Mouse (Mus musculus) adrenal gland, postnatal 25 days (tissue): ENCODE measurements at regions not wholly inside any gene's neighbourhood (a gene's known extent, or its start where the extent isn't known, plus 50 kb on each side); places are given as distances from the start of the nearest gene placed in this dataset.

Experiments used
- DNase-seq: peaks from one replicate; pipeline ENCODE4 v3.0.0; 2021; ENCODE audit warnings: mixed read lengths

DNA sequence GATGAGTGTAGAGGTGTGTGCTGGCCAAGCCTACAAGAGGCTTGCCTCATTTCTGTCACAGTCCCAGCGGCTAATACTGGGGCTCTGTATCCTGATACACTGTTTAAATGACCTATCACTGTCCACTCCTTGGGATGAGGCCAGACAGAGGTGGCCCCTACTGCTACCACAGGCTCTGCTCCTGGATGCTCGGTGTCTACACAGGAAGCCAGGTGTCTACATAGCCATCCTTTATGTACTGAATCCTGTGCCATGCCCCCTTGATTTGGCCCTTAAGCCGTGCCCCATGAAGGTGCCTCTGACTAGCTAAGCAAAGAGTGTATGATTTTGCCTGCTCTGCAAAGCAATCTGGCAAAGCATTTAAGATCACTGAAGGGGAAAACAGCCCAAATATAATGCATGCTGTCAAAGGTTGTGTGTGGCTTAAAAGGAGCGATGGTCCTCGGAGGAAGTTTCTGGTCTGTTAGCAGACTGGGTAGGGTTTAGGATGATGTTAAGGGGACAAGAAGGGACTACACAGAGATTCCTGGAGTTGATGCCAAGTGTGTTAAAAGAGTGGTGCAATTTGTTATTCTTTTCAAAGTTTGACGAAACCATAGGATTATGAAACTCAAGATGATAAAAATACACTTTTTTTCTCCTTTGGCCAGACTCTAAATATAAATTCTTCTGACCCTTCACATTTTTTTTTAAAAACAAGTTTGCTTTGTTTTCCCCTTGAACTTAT, 104.2 kb downstream of the E030025P04Rik start:
- DNase-seq, result no peak

DNA sequence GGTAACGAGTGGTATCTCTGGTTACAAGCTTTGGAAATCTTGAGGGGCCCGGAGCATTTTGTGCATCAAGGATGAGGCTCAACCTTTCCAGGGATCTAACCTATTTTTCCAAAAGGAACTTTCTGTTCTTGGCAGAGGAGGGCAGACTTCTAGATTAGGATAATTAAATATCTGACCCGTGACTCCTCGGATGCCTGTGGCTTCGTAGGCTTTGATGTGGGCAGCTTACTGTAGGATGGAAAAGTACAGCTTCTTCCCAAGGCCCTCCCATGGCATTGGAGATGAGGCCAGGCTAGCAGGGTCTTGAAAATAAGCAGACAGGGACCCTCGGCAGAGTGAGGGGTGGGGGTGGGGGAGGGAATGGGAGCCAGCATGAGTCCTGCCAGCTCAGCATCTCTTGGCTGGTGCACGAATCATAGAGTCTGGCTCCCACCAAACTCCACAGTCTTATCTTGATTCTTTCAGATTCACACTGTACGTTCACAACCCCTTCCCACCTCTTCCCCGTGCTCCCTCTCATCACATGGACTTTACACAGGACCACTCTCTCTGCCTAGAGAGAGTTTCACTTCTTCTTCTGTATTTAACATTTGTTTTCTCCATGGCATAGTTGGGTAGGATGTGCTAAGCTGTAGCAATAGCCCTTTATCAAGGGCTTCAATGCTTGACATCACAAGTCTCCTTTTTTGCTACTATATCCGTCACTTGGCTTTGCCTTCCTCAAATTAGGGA, 104.9 kb downstream of the E030025P04Rik start:
- peak; percentile 34 for DNase-seq

DNA sequence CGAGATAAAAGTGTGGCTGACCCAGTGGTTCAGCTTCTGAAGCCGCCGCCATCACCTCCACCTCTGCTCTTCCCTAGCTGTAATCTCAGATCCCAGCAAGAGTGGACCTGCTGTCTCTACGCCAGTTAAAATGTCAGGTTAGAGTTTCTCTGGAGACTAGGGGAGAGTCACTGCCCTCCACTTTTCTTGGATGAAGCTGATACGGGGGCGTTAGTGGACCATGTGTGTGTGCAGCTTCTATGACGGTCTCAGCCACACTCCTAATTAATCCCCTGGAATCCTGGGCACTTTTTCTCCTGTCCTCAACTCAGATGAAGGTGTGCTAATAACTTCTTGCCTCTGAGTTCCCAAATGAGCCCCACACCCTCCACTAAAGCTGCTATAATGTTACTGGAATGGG, 106.0 kb downstream of the E030025P04Rik start:
- DNase-seq, result no peak

DNA sequence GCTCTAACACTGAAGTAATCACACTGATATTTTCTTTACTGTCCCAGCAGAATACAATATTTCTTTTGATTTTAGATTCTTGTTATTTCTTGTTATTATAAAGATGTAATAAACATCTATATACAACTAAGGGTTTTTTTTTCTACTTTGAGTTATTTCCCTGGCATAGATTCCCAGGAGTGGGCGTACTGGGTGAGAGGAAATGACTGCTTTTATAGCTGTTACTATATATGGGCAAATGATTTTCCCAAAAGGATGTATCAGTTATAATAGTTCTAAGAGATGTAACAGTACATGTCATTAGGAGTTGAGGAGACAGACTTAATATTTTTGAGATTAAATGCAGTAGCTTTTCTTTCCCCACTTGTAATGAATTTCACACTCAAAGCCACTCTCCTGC, 109.6 kb downstream of the E030025P04Rik start:
- no peak for DNase-seq

DNA sequence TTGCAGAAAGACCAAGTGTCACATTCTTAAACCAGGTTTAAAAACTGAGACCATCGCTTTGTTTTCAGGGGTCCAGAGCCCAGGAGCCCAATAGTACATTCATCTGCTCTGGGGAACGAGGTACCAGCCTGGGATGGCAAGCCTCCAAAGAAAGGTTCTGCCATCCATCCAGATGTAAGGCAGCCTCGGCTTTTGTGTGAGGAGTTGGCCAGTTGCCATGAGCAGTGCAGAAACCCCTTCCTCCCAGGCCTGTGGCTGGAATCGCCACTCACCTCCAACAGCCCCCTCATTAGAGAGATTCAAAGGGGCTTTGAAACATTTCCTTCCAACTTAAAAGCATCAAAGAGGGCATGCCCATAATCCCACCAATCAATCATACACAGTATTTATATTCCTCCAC, 110.1 kb downstream of the E030025P04Rik start:
- DNase-seq, result no peak

DNA sequence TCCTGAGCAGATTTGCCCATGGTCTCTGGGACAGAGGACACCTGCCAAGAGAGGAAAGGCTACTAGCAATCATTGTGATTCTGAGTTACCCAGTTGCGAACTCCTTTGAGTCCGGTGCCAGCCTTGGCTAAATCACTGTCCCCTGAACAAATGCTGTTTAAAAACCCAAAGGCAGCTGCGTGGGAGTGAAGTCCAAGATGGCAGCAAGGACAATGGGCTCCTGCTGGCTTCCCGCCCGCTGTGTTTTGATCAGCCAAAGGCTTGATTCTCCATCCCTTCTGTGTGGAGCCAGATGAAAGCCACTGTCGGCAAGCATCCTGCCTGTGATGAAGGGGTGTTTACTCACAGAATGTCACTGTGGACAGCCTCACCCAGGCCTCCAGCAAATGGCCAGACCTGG, 111.4 kb downstream of the E030025P04Rik start:
- DNase-seq, result no peak

DNA sequence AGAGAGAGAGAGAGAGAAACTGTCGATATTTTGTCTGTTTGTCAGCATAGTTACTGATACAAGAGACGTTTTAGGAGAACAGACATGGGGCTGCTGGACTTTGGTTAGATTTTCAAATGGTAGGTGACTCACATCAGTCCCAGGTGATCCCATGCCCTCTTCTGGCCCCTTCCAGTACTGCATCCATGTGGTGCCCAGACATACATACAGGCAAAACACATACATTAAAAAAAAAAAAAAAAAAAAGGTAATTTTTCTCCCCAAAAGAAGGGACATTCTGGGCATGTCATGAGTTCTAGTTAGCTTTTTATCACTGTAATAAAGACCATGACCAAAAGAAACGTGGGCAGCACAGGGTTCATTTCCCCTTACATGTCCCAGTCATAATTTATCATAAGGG, 110.3 kb downstream of the Axin2 start:
- peak; percentile 60 for DNase-seq

DNA sequence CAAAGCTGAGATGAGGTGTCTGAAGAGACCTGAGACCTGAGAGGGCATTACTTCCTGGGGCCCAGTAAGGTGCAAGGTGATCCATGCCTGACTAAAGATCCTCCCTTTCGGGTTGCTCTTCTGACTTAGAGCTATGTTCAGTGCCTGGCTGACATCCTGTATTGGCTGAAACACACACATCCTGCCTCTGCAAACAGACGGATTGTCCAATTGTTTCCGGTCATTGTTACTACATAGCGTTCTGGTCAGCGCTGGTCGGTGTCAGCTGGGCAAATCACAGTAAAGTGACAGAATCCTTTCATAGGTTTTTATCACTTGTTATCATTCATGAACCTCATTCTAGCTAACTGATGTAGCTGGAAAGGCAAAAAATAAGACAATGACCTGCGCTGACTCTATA, 109.7 kb downstream of the Axin2 start:
- no peak for DNase-seq

DNA sequence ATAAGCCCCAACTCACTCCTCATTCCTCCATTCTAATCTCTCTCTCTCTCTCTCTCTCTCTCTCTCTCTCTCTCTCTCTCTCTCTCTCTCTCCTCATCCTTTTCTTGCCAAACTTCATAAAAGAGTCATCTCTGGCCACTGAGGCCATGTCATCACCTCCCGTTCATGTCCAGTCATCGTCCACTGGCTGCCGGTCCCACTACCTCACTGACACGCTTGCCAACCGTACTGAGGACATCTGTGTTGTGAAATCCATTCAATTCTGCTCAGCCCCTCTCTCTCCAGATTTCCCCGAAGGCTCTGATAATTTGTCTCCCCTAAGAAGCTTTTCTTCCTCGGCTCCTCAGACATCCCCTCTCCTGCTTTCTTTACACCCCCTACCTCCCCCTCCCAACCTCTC, 94.7 kb downstream of the Axin2 start:
- DNase-seq, result no peak

DNA sequence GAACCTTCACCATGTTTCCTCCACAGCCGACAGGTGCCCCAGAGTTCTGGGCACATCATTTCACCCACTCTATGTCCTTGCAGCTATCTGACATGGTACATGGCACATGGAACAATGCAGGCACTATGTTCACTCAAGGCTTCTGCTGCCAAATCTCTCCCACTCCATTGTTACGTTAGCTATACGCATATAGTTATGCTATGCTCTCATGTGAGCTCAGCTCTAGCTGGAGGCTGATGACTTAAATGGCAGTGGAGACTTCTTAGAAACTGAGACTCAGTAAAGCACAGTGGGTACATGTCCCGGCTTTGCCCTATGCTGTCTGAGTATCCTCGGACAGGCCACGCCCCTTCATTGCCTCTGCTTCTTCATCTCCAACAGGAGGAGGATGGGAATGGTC, 91.0 kb downstream of the Axin2 start:
- DNase-seq, result no peak

DNA sequence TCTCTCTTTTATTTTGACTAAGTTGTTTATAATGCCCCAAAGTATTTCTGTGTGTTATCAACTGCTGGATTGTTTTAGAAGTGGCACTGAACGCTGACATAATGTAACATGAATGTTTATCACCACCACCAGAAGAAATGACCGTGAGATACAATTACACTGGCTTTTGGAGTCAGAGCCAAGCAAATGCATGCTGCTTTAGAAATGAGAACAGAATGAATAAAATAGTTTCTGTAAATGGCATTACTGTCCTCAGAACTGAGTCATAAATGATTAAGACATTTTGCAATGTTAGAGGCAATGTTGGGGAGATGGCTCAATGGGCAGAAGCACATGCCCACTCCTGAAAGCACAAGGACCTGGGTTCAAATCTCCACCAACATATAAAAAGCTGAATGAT, 88.7 kb downstream of the Axin2 start:
- no peak for DNase-seq

DNA sequence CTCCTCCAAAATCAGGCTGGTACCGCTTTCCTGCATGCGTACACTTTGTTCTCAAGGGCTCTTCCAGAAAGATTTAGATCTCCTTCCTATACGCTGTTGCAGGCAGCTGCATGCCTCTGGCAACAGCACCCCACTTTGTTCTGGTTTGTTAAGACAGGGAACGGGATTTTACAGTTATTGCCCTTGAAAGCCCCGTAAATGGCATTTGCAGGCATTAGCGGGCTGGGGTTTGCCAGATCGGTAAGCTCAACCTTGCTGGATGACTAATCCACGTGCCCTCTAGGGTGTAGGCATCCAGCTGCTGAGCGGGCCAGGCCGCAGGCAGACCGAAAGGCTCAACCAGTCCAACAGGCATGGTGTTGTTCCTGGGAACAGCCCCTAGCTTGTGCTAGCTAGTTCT, 85.5 kb downstream of the Axin2 start:
- peak; percentile 43 for DNase-seq
